Mouse (Mus musculus): Measurements from ENCODE around the gene Tcerg1l.

Tcerg1l gene

GRCm38 (mm10) chr7:138215177-138215830, 182.2 kb downstream of the Tcerg1l start:
- DNase-seq: no peak

GRCm38 (mm10) chr7:138214710-138215109, 182.8 kb downstream of the Tcerg1l start:
- no peak for DNase-seq

- no peak for DNase-seq
Measured at GRCm38 (mm10) chr7:138209769-138210168, 187.8 kb downstream of the Tcerg1l start.

GRCm38 (mm10) chr7:138205124-138205523, 192.4 kb downstream of the Tcerg1l start:
- no peak for DNase-seq

- no peak for DNase-seq
Measured at GRCm38 (mm10) chr7:138202162-138202832, 195.2 kb downstream of the Tcerg1l start.

- DNase-seq: no peak
Measured at GRCm38 (mm10) chr7:138199333-138200058, 198.0 kb downstream of the Tcerg1l start.

GRCm38 (mm10) chr7:138196139-138196538, 201.4 kb downstream of the Tcerg1l start:
- no peak for DNase-seq

- no peak for DNase-seq
Measured at GRCm38 (mm10) chr7:138184197-138184596, 213.3 kb downstream of the Tcerg1l start.

GRCm38 (mm10) chr7:138182216-138182615, 215.3 kb downstream of the Tcerg1l start:
- DNase-seq: no peak

GRCm38 (mm10) chr7:138178617-138179016, 218.9 kb downstream of the Tcerg1l start:
- DNase-seq: no peak

GRCm38 (mm10) chr7:138176026-138176425, 221.5 kb downstream of the Tcerg1l start:
- DNase-seq: peak; percentile 68

- no peak for DNase-seq
Measured at GRCm38 (mm10) chr7:138170389-138170788, 227.1 kb downstream of the Tcerg1l start.
